Mouse (Mus musculus) c-Kit-positive CD71-positive TER-119-positive erythroid progenitor cells, embryonic 14.5 days (primary cell): ENCODE results near the gene Spi1.
"Not testable (repeated sequence)": the region's sequence is repeated elsewhere in the genome, so short reads cannot be mapped to it uniquely, and the experiment has no call there.

Experiments used
- DNase-seq: peaks from one replicate; pipeline ENCODE4 v3.0.0-alpha.2; 2013; ENCODE audit warnings: low spot score

The Spi1 gene

DNA sequence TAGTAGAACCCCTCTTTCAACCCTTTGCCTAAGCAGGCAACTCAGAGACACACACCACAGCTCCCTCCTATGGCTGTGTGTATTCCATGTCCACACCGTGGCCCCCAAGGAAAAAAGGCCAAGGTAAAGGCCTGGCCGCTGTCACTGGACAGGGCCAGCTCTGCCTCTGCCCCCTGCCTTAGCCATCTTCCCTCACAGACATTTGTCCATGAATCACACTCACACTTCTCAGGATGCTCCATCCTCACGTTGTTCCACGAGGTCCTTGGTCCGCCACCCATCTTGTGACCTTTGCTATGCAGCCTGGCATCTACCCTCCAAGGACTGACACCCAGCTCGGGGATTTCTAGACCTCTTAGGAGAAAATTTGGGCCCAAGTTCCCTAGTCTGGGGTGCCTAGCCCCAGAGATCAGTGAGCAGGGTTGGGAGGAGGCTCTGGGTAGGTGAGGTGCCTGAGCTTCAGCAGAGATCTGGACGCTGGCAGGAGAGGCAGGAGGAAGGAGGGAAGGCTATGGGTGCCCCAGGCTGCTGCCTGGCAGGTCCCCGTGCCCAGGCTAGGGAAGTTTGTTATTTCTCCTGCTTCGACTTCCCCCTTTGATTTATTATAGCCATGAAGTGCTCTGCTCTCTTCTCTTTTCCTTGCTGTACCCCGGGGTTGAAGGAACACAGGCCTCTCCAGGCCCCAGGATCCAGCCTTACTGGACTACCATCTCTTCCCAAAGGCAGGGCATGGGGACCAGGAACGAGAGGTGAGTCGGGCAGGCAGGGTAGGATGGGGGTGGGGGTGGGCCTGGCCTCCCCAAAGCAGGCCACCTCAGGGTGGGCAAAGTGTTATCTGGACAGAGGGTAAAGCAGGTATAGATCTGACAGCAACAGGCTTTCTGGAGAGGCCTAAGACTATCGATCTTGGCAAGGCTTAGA lies at the start of gene Spi1:
Spi1 (plus strand) TSS at position 616 of the 921 bp plus-strand sequence.
- no peak for DNase-seq

DNA sequence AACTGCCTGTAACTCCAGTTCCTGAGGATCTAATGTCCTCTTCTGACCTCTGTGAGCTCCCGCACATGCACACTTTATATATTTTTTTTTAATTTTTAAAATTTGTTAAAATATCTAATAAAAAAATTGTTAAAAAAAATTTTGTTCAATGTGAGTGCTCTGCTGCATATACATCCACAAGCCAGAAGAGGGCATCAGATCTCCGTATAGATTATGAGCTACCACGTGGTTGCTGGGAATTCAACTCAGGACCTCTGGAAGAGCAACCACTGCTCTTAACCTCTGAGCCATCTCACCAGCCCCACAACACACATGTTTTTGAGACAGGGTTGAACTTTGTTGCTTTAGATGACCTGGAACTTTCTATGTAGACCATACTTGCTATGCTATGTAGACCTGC lies 49.2 kb upstream of the Spi1 start:
- peak; percentile 45 for DNase-seq

DNA sequence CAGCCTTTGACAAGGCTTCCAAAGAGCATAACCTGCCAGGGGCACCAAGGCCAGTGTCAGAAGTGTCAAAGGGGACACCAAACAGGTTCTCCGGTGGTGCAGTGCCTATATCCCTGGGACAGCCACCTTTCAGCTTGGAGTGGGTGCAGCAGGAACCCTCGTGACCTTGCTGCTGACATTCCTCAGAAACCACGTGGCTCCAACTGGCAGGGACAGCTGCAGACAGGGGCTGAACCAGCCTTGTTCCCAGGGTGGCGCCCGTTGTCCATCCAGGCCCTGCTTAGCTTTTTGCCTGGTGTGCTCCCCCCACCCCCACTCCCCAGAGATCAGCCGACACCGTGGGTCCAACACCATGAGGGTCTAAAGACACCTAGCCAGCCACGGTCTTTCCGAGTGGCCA lies 46.8 kb upstream of the Spi1 start, which contains the start of gene Rapsn:
Rapsn (plus strand) TSS at position 236 of the 400 bp plus-strand sequence.
- DNase-seq, result no peak

DNA sequence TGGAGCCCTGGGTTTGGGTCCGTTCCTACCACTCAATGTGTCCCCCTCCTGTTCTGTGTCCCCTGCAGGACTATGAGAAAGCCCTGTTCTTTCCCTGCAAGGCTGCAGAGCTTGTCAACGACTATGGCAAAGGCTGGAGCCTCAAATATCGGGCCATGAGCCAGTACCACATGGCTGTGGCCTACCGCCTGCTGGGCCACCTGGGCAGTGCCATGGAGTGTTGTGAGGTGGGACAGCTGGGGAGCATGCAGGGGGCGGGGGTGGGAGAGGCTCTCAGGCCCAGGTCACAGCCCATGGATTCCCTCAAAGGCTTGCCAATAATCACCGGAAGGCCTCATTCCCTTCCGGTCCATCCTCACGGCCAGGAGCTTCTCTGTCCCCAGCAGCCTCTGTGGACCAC lies 40.4 kb upstream of the Spi1 start:
- no peak for DNase-seq

GRCm38 (mm10) chr2:91042651-91043398 lies 39.4 kb upstream of the Spi1 start:
- no peak for DNase-seq

- no peak for DNase-seq
Measured at GRCm38 (mm10) chr2:91044727-91045126, 37.5 kb upstream of the Spi1 start.

DNA sequence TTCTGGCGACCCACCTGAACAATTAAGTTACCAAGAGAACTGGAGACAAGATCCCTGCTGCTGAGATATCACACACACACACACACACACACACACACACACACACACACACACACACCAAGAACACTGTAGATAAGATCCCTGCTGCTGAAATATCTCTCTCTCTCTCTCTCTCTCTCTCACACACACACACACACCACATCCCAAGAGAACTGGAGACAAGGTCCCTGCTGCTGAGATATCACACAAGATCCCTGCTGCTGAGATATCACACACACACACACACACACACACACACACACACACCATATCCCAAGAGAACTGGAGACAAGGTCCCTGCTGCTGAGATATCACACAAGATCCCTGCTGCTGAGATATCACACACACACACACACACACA lies 36.4 kb upstream of the Spi1 start:
- not testable (repeated sequence) for DNase-seq

GRCm38 (mm10) chr2:91047359-91047758 lies 34.8 kb upstream of the Spi1 start:
- DNase-seq, result no peak

DNA sequence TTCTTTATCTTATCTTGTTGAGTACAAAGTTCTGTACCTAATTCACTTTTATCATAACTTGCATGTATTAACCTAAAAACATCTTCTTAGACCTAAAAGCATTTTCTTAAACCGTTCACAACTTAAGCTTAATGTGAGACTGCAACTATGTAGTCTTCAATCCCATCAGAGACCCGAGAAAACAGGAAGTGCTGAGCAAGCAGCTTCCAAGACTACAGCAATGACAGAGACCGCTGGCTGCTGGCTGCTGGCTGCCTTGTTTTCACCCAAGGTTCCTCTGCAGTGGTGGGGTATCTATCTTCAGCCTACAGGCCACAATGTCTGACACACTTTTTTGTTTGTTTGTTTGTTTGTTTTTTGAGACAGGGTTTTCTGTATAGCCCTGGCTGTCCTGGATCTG lies 30.3 kb upstream of the Spi1 start:
- no peak for DNase-seq

- no peak for DNase-seq
Measured at GRCm38 (mm10) chr2:91052752-91053151, 29.4 kb upstream of the Spi1 start.

DNA sequence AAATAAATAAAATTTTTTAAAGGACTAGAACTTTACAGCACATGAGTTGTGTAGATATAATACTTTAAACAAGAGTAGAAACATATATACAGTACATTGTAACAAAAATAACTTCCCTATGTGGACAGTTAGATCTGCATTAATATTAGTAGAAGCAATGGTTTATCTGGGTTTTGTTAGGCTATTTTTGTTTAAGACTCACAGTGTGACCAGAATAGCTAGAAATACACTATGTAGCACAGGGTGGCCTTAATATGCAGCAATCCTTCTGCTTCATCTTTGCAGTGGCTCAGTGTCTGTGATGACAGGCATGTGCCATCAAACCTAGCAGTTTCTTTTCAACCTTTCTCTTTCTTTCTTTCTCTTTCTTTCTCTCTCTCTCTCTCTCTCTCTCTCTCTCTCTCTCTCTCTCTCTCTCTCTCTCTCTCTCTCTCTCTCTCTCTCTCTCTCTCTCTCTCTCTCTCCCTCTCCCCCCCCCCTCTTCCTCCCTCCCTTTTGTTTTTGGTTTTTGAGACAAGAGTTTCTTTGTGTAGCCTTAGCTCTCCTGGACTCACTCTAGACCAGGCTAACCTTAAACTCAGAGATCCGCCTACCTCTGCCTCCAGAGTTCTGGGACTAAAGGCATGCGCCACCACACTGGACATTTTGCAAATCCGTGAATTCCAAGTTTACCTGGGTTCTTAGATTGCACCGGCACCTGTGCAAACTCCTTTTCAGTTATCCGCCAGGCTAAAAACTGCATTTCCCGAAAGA lies 28.8 kb upstream of the Spi1 start:
- DNase-seq, result no peak

GRCm38 (mm10) chr2:91053934-91054382 lies 28.2 kb upstream of the Spi1 start, which contains the start of gene Psmc3:
Gene Psmc3 (plus strand): TSS chr2:91054009.
- DNase-seq, result peak; percentile 90

DNA sequence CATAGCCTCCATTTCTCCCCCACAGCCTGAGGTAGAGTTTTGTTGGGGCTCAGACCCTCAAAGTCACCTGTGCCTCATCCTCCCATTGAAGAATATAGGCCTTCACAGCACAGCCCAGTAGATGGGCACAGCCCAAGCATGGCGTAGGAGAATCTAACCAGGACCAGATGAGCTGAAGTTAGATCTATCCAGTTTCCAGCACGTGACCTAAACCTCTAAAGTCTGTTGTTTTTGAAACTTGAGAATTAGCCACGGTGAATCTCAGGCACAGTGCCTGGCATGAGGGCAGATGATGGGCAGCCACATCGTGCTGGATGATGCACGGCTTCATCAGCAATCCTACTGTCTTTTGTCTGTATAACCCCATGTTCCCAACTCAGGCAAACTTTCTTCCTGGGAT lies 23.8 kb upstream of the Spi1 start:
- no peak for DNase-seq

GRCm38 (mm10) chr2:91059376-91059775 lies 22.8 kb upstream of the Spi1 start:
- no peak for DNase-seq

GRCm38 (mm10) chr2:91060544-91061355 lies 21.4 kb upstream of the Spi1 start:
- peak; percentile 72 for DNase-seq

GRCm38 (mm10) chr2:91061849-91062481 lies 20.2 kb upstream of the Spi1 start:
- no peak for DNase-seq

GRCm38 (mm10) chr2:91062779-91063606 lies 19.2 kb upstream of the Spi1 start:
- no peak for DNase-seq

GRCm38 (mm10) chr2:91064211-91064610 lies 18.0 kb upstream of the Spi1 start:
- DNase-seq, result no peak

- DNase-seq, result no peak
Measured at GRCm38 (mm10) chr2:91065544-91065943, 16.6 kb upstream of the Spi1 start.

- no peak for DNase-seq
Measured at GRCm38 (mm10) chr2:91066455-91066854, 15.7 kb upstream of the Spi1 start.
